Mouse (Mus musculus) bone marrow macrophage, adult 2 months (primary cell): ENCODE data around the gene Arfrp1. TPM values are rescaled to one million over a fixed set of nuclear protein-coding genes. Genes with fewer than 3 reads are reported as not detected.

Experiments used
- H3K27ac ChIP-seq: 2 replicates; pipeline ENCODE4 v1.5.1; 2012; ENCODE audit warnings: low read depth, low read length; ENCODE audit not compliant: insufficient read depth
- H3K4me1 ChIP-seq: 2 replicates; pipeline ENCODE4 v1.6.1; 2012; ENCODE audit warnings: low read length; ENCODE audit not compliant: control insufficient read depth, insufficient read depth
- H3K4me3 ChIP-seq: 2 replicates; pipeline ENCODE4 v1.5.1; 2012; ENCODE audit warnings: mild to moderate bottlenecking, low read length, moderate library complexity; ENCODE audit not compliant: insufficient read depth
- CTCF ChIP-seq: IDR thresholded peaks from 2 replicates; pipeline ENCODE4 v1.5.1; 2012; ENCODE audit warnings: low read depth, mild to moderate bottlenecking, low read length, moderate library complexity
- POLR2A ChIP-seq: IDR thresholded peaks from 2 replicates; pipeline ENCODE4 v1.6.1; 2012; ENCODE audit warnings: mild to moderate bottlenecking, low read depth, low read length, borderline replicate concordance
- polyA plus RNA-seq: library from polyadenylated mRNA; stranded (reverse); fragments of >200 nt; gene quantifications from 2 replicates; pipeline ENCODE4 v1.2.4, GENCODE M21; 2012; ENCODE audit not compliant: missing spikeins, insufficient read depth, insufficient read length

The Arfrp1 gene
- polyA plus RNA-seq, 1 experiment: 41.3 TPM

DNA sequence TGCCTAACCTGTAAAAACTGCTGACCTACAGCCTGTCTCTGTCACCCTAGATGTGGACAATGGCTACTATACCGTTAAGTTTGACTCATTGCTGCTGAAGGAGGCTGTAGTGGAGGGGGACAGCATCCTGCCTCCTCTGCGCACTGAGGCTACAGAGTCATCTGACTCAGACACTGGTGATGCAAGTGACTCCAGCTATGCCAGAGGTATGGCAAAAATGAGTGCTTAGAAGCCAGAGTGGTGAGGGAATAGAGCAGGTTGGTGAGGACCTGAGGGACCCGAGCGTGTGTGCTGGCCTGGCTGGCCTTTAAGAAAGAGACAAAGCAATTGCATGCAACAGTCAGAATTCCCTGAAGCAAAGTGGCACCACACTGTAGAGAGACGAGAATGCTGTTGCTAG lies 13.5 kb upstream of the Arfrp1 start:
- peaks cover 28% of the 10 kb centered on the region for H3K4me1 ChIP-seq
- H3K27ac ChIP-seq: no peak overlapping the region
- no peak for TF ChIP-seq CTCF
- no peak for TF ChIP-seq POLR2A
- H3K4me3 ChIP-seq: no peak overlapping the region

DNA sequence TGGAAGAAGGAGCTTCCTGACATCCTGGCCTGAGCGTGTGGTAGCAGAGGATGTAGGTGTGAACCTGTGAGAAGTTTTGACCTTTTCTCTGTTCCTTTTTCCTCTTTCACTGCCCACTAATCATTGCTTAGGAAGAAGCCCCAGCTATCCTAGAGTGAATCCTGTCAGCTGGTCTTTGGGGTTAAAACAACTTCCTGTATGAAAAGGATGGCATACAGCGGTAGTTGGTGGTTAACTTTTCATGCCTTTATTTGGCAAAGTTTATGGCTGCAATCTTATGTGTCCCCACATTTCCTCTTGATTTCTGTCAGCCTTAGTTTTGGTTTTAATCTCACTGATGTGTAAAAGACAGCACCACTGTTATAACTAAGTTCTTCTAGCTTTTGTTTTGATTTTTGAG lies 12.0 kb upstream of the Arfrp1 start:
- no peak overlapping the region for H3K4me3 ChIP-seq
- peaks cover 28% of the 10 kb centered on the region for H3K4me1 ChIP-seq
- TF ChIP-seq POLR2A (no peak), CTCF (no peak)
- no peak overlapping the region for H3K27ac ChIP-seq

DNA sequence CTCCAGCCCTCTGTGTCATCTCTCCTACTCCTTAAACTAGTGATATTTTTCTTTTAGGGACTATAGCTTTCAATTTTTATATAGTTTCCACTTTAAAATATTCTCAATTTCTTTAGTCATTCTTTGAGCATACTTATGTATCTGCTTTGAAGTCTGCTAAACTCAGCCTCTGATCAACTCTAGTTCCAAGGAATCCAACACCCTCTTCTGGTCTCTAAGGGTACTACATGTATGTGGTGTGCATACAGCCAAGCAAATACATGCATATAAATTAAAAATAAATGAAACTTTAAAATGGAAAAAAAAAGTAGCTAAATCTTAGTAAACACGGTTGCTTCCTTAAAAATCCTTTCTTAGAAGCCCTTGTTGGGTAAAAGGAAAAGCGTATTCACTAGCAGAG lies 10.6 kb upstream of the Arfrp1 start:
- Histone ChIP-seq H3K27ac (no peak overlapping the region), H3K4me1 (peaks cover 28% of the 10 kb centered on the region), H3K4me3 (no peak overlapping the region)
- TF ChIP-seq CTCF: no peak
- no peak for TF ChIP-seq POLR2A

- peaks cover 14% of the 10 kb centered on the region for H3K4me1 ChIP-seq
- TF ChIP-seq CTCF (no peak), POLR2A (no peak)
These were observed 4.8 kb upstream of the Arfrp1 start for GRCm38 (mm10) chr2:181370001-181370400.

DNA sequence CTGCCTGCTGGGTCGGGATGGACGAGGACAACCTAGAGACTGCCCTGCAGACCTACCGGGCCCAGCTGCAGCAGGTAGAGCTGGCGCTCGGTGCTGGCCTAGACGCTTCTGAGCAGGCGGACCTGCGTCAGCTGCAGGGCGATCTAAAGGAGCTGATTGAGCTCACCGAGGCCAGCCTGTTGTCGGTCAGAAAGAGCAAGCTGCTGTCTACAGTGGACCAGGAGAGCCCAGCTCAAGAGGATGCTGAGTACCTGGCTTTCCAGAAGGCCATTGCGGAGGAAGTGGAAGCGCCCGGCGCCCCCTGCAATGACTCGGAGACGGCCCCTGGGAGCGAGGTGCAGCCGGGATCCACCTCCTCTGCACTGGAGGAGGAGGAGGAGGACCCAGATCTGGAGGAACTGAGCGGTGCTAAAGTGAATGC lies 461 bp upstream of the Arfrp1 start:
- Histone ChIP-seq H3K27ac (peak overlapping the region; percentile 68), H3K4me1 (peaks cover 14% of the 10 kb centered on the region), H3K4me3 (peak overlapping the region; percentile 95)
- TF ChIP-seq POLR2A (no peak), CTCF (no peak)

More at GRCm38 (mm10) chr2:181370001-181370400, 4.8 kb upstream of the Arfrp1 start:
- H3K27ac ChIP-seq: no peak overlapping the region
- no peak overlapping the region for H3K4me3 ChIP-seq

DNA sequence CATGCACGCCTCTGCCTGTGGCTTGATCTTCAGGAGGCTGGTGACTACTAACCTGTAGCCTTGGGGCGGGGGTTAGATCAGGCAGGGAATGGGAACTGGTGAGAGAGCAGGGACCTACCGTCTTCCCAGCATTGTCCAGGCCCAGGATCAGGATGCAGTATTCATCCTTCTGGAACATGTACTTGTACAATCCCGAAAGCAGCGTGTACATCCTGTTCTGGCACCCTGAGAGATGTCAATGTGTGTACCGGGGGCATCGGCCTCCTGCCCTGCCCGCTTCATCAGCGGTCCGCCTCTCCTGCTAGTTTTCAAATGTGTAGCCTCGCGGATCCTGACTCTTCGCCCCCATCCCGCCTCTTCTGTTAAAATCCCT lies 731 bp downstream of the Arfrp1 start:
- Histone ChIP-seq H3K4me3 (peak overlapping the region; percentile 95), H3K27ac (peak overlapping the region; percentile 23; the same call in 1 of the 2 replicates), H3K4me1 (peaks cover 14% of the 10 kb centered on the region)
- TF ChIP-seq CTCF: no peak
- no peak for TF ChIP-seq POLR2A

DNA sequence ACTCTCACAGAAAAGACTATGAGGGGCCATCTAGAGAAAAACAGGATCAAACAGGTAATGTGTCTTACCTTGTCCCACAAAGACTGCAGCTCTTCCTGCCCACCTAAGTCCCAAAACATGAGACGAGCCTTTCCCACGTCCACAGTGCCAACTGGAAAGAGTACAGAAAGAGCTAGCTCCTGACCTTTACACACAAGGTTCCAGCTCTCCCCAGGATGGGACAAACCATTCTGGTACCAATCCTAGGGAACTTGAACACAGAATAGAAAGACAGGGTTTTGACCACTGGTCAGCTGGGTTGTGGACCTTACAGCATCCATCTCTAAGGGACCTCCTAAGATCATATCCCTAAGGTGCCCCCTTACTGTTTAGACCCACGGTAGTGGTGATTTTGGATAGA lies 1.3 kb downstream of the Arfrp1 start:
- peak overlapping the region; percentile 95 for H3K4me3 ChIP-seq
- H3K4me1 ChIP-seq: peaks cover 14% of the 10 kb centered on the region
- TF ChIP-seq POLR2A: no peak
- TF ChIP-seq CTCF: no peak
- H3K27ac ChIP-seq: no peak overlapping the region

DNA sequence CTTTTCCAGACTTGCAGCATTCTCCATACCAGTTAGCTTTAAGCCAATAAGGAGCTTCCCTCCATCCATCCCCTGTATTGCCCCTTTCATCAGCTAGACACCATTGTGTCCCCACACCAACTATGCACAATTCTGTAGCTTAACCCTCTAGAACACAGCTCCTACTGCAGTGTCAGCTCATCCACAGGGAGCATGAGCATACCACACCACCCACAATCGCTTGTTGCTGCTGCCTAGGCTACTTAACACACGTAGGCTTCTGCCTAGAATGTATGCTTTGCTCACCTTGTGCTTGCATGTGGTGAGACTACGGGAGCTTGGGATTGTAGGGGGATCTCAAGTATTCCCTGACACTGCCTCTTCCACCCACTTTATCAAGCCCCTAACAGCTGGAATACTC lies 8.4 kb downstream of the Arfrp1 start:
- Histone ChIP-seq H3K4me1 (no peaks in the 10 kb centered on the region), H3K27ac (no peak overlapping the region), H3K4me3 (no peak overlapping the region)
- TF ChIP-seq CTCF: no peak
- no peak for TF ChIP-seq POLR2A

GRCm38 (mm10) chr2:181342766-181343165 lies 22.4 kb downstream of the Arfrp1 start:
- Histone ChIP-seq H3K27ac (no peak overlapping the region), H3K4me1 (no peaks in the 10 kb centered on the region), H3K4me3 (no peak overlapping the region)
- TF ChIP-seq POLR2A: no peak
- TF ChIP-seq CTCF: no peak

DNA sequence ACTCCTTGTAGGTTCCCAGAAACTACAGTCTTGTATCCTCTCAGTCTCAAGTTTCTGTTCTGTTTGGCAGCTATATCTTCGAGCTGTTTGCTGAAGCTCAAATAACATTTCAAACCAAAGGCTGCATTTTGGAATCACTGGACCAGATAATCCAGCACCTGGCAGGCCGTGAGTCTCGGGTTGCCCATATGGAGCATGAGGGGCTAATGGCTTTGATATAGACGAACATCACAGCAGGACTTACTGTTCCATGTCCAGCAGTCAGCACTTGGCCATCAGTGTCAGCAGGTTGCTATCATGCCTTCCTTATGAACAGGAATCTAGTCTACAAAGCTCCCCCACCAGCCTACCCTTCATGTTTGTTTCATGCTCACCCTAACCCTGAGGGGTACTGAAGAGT lies 24.8 kb downstream of the Arfrp1 start:
- TF ChIP-seq POLR2A (no peak), CTCF (no peak)

DNA sequence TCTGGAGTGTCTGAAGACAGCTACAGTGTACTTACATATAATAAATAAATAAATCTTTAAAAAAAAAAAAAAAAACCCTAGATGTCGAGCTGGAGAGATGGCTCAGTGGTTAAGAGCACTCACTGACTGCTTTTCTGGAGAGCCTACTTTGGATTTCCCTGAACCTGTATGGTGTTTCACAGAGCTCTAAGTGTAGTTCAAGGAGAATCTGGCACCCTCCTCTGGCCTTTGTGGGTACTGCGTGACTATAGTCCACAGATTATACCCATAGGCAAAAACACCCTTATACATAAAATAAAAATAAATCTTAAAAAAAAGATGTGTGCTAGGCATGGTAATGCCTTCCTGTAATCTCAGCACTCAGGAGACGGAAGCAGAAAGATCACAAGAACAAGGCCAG lies 31.2 kb downstream of the Arfrp1 start:
- TF ChIP-seq CTCF (no peak), POLR2A (no peak)
- H3K4me3 ChIP-seq: no peak overlapping the region
- no peaks in the 10 kb centered on the region for H3K4me1 ChIP-seq
- H3K27ac ChIP-seq: no peak overlapping the region

More for the DNA sequence above, 24.8 kb downstream of the Arfrp1 start:
- Histone ChIP-seq H3K4me1 (no peaks in the 10 kb centered on the region), H3K4me3 (no peak overlapping the region), H3K27ac (no peak overlapping the region)

- no peak for TF ChIP-seq CTCF
- TF ChIP-seq POLR2A: no peak
- H3K4me1 ChIP-seq: no peaks in the 10 kb centered on the region
- no peak overlapping the region for H3K27ac ChIP-seq
These were observed 32.7 kb downstream of the Arfrp1 start for GRCm38 (mm10) chr2:181332542-181332941.

More at GRCm38 (mm10) chr2:181332542-181332941, 32.7 kb downstream of the Arfrp1 start:
- no peak overlapping the region for H3K4me3 ChIP-seq
